Mouse (Mus musculus): ENCODE results near the gene 1600014C10Rik. TPM values are rescaled to one million over a fixed set of nuclear protein-coding genes. Genes with fewer than 3 reads are reported as not detected.

The 1600014C10Rik gene
- polyA plus RNA-seq (2012; rRNA removed): 25.9 and 26.7 TPM in 2 replicates

DNA sequence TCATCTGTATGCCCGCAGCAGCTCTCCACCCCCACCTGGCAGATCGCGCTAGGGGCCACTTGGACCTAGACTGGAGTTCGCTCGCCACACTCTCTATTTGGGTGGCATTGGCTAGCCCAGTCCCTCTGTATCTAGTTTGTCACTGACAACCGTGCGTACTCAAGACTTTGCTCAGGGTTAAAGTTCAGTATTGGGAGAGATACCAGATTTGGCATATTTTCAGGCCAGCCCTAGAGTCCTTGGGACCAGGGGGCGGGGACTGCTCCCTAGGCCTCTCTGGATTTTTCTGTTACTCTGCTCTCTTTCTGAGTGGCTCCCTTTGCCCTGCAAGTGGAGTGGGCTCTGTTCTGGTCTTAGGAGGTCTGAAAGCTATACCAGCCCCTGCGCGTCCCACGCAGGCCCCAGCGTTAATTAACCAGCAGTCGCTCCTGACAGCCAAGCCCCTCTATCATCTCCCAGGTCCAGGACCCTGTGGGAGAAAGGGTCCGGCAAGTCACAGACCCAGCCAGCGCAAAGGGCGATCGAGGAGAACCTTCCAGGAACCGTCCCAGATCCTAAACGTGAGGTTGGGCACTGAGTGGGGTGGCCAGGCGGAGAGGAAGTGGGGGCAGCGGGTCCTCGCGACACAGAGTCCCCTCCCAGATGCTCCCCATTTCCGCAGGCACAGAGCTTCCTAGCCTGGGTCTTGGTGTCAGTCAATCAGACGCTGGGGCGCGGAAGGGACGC is at the start of gene 1600014C10Rik:
Gene 1600014C10Rik, plus strand, starts transcription at position 256 of the 726 bp plus-strand sequence.
- DNase-seq (ENCODE audit: extremely low spot score in 1 of 2, low spot score in 1 of 2): no peak

DNA sequence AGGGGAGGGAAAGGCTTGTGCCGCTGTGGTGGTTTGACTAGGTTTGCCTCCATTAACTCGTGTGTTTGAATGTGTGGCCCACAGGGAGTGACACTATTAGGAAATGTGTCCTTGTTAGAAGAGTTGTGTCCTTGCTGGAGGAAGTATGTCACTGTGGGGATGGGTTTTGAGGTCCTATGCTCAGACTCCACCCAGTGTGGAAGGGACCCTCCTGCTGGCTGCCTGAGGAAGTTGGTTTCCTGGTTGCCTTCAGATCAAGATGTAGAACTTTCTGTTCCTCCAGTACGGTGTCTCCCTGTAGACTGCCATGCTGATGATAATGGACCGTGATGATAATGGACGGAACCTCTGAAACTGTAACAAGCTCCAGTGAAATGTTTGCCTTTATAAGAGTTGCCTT is 48.5 kb upstream of the 1600014C10Rik start:
- no peak for DNase-seq (ENCODE audit: extremely low spot score in 1 of 2, low spot score in 1 of 2)

DNA sequence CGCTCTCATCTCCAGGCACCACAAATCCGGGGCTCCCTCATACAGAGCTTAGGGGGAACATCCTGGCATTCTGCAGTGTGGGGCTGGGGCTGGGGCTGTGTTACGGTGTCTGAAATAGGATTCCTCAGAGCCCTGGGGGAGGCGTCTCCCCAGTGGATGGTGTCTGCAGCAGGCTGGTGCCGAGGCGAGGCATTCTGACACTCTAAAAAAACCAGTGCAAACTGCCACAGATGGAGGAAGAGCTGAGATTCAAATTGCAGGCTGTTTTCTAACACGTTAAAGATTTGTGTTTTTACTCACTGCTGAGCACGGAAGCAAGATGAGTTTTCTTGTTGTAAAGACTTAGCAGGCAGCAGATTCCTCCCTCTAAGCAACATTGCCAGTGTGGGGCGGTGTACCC is 42.7 kb upstream of the 1600014C10Rik start:
- peak; percentile 66 to 80 for DNase-seq (ENCODE audit: extremely low spot score in 1 of 2, low spot score in 1 of 2)

DNA sequence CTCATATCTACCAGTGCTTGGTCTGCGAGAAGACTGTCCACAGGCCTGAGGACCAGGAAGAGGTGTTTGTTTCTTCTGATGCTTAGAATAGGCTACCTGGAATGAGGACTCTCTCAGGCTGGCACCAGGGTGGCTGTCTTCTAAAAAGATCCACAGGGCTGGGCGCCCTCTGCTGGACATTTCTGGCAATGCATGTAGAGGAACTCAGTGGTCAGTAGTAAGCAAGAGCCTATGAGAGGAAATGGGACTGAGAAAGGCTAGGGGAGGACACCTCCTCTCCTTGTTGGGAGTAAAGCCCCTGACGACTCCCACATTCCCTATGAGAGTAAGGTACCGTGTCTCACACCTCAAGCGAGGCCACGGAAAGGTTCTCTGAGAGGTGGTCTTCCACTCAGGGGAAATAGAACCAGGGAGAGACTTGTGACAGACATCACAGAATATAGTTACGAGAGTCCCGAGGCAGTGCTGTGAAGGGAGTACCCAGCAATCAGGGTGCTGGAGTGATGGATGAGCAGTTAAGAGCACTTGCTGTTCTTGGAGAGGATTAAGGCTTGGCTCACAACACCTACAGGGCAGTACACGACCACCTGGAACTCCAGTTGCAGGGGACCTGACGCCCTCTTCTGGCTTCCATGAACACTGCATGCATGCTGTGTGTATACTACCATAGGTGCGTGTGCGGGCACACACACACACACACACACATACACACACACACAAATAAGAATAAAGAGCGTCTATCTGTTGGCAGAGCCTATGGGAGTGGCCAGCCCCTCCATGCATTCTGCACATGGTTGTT is 41.1 kb upstream of the 1600014C10Rik start:
- DNase-seq (ENCODE audit: extremely low spot score in 1 of 2, low spot score in 1 of 2): peak; percentile 63 to 95

DNA sequence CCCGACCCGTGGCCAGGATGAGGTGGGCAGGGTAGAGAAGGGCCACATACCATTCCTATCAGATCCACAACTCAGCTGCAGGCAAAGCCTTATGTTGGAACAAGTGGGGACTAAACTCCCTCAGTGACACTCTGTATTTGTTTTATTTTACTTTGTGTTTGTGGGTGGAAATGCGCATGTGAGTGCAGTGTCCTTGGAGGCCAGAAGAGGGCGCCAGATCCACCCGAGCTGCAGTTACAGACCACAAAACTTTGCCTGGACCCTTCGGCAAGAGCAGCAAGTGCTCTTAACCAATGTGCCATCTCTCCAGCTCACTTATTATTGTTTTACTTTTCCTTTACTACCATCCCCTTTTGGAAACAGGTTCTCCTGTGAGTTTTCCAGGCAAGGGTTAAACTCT is 35.5 kb upstream of the 1600014C10Rik start:
- DNase-seq (ENCODE audit: extremely low spot score in 1 of 2, low spot score in 1 of 2): no peak

DNA sequence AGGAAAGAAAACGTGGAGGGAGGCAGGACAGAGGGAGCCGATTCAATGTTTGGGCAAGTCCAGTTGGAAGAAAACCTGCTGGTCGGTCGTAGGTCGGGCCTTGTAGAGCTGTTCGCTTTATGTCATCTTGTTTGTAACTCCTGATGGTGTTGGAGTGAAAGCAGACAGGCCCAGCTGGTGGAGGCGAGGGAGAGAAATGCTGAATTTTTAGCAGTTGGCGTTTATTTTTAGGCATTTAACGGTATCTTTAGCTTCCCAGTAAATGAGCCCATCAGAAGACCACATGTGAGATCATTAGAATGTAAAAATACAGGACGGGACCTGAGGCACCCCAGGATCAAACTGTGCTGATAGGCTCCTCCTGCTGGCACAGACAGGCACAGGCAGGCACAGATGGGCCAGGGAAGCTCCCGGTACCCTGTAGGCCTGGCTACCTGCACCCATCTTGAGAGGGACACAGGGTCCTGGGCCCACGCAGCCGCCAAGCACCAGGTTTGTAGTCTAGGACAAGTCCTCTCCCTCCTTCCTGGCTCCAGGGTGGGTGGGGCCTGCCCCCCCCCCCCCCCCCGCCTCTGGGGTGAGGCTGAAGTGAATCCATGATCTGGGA is 31.2 kb upstream of the 1600014C10Rik start:
- DNase-seq (ENCODE audit: extremely low spot score in 1 of 2, low spot score in 1 of 2): peak; percentile 46 to 50

DNA sequence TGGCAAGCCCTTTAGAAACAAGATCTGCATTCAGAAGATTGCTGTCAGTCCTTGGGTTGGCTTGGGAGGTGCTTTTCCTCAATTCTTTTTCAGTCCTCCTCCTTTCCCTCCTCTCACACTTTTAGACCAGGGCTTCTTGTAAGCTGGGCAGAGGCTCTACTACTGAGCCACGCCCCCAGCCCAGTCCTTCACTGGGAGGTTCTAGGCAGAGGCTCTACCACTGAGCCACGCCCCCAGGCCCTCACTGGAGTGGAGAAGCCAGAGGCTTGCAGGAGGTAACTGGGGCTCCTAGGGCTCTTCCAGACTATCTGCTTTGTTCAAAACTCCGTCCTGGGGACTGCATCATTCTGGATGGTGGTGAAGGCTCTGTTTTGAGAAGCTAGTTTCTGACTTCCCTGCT is 30.4 kb upstream of the 1600014C10Rik start:
- DNase-seq (ENCODE audit: extremely low spot score in 1 of 2, low spot score in 1 of 2): no peak

DNA sequence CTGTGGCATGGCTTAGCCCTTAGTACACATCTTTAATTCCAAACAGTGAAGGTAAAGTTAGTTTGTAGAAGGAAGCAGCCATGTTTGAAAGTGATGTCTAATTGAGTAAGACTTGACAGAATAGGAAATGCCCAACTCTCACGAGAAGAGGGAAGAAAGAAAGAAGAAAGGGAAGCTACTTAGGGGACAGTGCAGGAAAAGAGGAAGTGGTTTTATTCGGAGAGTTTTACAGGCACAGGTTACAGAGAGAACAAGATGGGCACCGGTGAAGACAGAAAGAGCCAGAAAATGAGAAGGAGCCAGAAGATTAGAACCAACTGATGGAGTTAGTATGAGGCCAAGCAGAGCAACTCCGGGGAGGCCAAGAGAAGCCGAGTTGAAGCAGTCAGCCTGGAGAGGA is 27.2 kb upstream of the 1600014C10Rik start:
- DNase-seq (ENCODE audit: extremely low spot score in 1 of 2, low spot score in 1 of 2): no peak

DNA sequence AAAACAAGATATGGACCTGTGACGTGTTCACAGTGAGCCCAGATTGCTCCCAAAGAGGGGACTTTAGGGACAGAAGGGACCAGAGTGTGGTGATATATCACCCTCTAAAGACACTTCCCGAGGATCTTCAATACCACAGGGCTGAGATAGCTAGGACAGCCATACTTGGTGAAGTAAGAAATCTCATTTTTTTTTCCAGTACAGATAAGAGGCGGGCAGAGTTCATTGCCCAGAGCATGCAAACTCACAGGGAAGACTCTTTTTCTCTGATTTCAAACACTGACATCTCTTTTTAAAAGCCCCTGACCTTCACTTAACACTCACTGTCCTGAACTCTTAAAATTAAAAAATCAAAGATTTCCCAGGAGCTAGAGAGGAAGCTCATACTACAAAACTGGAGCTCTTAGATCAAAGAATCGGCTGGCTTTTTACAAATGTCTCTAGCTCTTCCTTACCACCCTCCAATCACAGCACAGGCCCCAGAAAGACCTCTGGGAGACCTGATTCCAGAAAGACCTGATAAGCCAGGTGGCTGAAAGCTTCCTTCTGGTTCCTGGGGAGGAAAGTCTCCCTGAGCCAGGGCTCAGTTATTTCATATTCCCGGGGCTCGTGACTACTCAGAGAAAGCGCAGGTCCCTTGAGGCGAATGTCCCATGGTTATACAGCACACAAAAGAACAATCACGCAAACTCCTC is 24.1 kb upstream of the 1600014C10Rik start:
- DNase-seq (ENCODE audit: extremely low spot score in 1 of 2, low spot score in 1 of 2): no peak

DNA sequence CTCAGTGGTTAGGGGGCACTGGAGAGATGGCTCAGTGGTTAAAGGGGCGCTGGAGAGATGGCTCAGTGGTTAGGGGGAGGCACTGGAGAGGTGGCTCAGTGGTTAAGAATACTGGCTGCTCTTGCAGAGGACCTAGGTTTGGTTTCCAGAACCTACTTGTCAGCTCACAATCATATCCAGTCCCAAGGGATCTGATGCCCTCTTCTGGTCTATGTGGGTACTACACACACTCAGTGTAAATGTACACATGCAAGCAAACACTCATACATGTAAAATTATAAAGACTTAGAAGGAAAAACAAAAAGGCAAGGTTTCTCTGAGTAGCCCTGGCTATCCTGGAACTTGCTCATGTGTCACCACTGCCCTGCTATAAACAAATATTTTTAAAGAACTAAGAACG is 21.6 kb upstream of the 1600014C10Rik start:
- no peak for DNase-seq (ENCODE audit: extremely low spot score in 1 of 2, low spot score in 1 of 2)

DNA sequence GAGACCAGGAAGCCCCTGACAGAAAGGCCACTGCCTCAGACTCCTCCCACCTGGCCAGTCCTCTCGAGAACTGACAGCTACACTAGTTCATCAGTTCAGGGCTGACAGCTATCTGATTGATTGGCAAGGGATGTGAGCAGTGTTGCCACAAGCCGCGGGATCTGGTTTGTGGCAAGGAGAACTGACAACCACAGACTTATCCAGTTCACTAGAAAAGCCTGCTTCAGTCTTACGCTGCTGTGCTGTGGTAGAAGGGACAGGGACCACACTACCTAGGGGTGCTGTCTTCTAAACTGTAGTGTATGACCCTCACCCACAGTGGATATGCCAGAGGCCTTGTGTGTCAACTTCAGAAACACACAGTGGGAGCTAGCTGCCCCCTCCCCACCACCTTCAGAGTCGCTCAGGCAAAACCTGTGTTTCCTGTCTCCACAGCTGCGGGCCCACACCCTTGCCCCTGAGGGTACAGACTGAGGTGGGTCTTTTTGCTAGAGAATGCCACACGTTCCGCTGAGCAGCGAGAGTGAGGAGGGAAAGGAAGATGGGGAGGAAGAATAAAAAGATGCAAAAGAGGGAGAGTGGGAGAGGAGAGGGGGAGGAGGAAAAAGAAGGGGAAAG is 19.5 kb upstream of the 1600014C10Rik start:
- DNase-seq (ENCODE audit: extremely low spot score in 1 of 2, low spot score in 1 of 2): no peak

DNA sequence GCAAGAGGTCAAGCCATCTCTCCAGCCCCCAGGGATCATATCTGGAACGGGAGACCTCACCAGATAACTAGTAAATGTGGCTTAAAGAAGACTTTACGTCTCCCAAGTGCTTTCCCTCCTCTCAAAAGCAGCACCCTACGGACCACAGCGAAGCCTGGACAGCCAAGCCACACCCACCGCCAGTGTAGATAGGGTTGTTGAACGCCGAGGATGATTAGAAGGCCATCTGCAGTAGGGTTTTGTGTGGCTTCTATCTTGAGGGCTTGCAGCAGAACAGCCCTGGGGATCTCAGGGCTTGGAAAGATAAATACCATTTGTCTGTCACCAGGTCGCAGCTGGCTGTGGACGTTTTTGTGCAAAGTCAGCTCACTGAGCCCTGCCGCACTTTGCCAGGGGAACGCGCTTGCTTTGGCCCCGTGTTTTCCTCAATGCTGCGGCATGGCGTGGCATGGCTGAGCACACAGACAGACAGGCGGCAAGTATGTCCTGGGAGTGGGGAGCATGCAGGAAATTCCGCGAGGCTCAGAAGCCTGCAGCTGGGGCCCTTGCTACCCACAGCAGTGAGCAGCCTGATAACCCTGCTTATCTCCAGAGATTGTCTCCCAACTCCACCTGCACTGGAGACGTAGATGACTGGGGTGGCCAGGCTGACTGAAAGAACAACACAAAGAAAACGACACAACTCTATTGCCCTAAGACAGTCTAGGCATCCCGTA is 15.9 kb upstream of the 1600014C10Rik start:
- DNase-seq (ENCODE audit: extremely low spot score in 1 of 2, low spot score in 1 of 2): no peak

DNA sequence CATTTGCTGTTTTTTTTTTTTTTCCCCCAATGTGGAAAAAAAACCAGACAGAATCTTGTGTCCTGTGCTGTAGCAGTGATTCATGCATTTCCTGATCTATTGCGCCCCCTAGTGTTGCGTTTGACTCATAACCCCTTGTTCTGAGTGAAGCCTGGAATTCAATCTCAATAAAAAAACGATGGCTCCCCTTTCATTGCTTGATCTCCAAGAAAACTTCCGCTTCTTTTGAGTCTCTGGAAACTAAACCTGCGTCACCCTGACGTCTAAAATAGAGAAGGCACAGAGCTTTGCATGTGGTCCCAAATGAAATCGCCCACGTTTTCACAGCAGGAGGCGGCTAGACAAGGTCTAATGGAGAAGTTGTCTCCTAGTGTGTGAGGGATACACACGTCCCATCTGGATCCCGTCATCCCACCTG is 15.3 kb upstream of the 1600014C10Rik start:
- peak; percentile 75 to 90 for DNase-seq (ENCODE audit: extremely low spot score in 1 of 2, low spot score in 1 of 2)

DNA sequence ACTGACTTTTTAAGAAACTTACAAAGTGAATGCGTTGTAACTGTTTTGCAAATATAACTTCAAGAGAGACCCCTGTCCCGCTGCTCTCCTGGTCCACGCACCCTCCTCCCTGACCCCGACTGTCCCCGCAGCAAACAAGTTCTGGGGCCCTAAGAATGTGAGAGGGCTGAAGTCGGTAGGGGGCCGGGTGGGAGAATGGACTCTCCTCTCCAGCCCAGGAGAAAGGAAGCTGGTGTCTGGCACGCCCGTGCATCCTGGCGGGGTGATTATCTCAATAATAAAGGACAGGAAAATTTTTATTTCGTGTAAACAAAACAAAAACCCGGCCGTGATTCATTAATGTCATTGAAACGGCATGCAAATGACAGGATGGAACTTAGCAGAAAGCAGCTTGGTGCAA is 9.1 kb upstream of the 1600014C10Rik start:
- DNase-seq (ENCODE audit: extremely low spot score in 1 of 2, low spot score in 1 of 2): no peak

DNA sequence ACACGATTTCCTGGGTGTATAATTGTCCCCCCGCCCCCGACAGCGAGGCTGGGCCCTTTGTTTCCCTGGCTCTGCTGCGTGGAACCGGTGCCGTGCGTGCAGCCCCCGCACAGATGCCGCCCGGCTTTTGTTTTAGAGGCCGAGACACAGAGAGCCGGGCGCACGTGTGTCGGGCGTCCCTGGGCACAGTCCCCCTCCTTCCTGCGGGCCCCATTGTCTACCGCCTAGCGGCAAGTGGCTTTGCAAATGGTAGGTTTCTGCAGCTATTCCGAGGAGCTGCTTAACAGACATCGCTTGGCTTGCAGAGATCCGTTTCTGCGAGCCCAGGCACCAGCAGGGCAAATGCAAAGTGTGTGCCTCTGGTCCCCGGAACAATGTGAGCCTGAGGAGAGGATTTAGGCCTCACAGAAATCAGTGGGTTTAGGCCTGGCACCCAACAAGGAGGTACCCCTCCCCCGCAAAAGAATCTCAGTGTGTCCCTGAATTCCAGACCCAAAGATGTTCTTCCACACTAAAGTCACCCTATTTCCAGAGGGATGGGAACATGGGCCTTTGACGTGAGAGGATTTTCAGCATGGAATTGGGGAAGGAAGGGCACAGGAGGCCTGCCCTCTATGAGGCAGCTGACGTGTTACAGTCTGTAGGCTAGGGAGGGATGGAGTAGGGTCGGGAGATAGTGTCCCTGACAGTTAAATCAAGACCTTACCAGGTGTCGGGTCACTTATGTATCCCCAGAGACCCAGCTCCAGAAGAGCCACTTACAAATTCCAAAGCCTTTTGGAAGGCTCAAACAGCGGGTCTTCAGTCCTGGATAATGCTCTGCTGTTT is 8.5 kb upstream of the 1600014C10Rik start:
- peak in 1 of 2 experiments; percentile 49 for DNase-seq (ENCODE audit: extremely low spot score in 1 of 2, low spot score in 1 of 2)

DNA sequence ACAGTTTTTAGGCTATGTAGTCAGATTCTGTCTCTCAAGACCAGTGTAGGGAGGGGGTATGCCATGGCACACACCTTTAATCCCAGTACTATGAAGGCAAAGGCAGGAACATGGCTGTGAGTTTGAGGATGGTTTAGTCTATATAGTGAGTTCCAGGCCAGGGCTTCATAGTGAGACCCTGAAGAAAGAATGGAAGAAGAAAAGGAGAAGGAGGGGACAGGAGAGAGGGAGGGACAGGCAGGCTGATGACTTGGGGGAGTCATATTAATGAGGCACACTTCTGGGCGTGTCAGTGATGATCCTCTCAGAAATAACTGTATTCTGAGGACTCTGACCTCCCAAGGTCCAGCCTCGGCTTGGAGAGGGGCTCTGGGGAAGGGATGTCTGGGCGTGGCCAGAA is 7.0 kb upstream of the 1600014C10Rik start:
- DNase-seq (ENCODE audit: extremely low spot score in 1 of 2, low spot score in 1 of 2): no peak

DNA sequence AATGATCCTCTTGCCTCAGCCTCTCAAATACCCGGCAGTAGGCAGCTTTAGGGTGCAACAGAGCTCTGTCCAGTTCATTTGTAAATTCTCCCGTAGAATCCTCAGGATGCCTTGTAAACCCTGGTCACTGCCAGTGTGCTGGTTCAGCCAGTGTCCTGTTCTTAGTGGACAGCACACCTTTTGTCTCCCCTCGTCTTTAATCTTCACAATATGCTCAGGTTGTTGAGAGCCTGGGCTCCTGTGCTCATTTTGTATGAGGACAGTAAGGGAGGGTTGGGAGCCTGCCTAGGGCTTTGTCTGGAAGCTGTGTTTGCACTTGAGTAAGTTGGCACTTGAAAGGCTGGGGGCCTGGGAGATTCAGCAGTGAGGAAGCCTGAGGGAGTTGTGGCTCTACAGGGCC is 3.1 kb upstream of the 1600014C10Rik start:
- no peak for DNase-seq (ENCODE audit: extremely low spot score in 1 of 2, low spot score in 1 of 2)

DNA sequence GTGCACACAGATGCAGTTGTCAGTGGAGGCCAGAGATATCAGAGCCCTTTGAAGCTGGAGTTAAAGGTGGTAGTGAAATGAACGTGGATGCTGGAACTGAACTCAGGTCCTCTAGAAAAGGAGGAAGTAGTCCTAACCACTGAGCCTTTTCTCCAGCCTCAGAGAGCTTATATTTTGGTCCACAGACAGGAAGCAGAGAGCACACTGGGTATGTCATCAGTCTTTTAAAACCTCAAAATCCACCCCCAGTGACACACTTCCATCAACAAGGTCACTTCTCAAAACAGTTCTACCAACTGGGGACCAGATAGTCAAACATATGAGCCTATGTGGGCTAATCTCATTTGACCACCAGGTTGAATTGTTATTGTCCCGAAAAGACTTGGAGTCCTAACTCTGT is 1.7 kb upstream of the 1600014C10Rik start:
- no peak for DNase-seq (ENCODE audit: extremely low spot score in 1 of 2, low spot score in 1 of 2)

DNA sequence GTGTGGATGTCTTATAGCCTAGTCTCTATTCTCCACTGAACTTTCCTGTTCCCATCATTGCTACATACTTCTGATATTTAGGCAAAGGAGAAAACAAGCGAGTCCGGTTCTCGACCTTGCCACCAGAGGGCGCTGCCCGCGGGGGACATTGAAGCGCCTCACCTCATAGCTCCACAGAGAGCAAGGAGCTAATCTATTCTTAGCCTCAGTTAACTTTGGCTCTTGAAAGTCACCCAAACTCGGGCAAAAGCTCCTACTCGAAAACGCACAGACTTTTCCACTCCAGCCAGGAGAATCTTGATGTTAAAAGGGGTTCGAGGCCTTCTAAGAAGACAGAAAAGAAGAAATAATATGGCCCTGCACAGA is 438 bp upstream of the 1600014C10Rik start:
- peak in 1 of 2 experiments; percentile 87 for DNase-seq (ENCODE audit: extremely low spot score in 1 of 2, low spot score in 1 of 2)
